Mouse (Mus musculus): Measurements from ENCODE around the gene Prickle3. TPM values are rescaled to one million over a fixed set of nuclear protein-coding genes. Genes with fewer than 3 reads are reported as not detected.
"Not testable (repeated sequence)": the region's sequence is repeated elsewhere in the genome, so short reads cannot be mapped to it uniquely, and the experiment has no call there.

Prickle3 gene
- polyA plus RNA-seq, 1 experiment from 2014 or later: 16.6 TPM

- Histone ChIP-seq H3K27me3 (no peaks in the 10 kb centered on the region), H3K9me3 (replicated peaks) (no peaks in the 10 kb centered on the region), H3K4me2 (replicated peaks) (peak overlapping the region; percentile 29; the same call in 1 of the 2 replicates), H3K36me3 (0 out of 2 replicates have a peak, but pooled peaks cover 7% of the 10 kb centered on the region), H3K27ac (replicated peaks) (no peak overlapping the region), H3K4me1 (peaks cover 4% of the 10 kb centered on the region; the same call in 1 of the 2 replicates), H3K9ac (no peak overlapping the region), H3K4me3 (replicated peaks) (peak overlapping the region; percentile 55)
- WGBS: 43% methylated on average over 6 of the region's 6 CpGs
- 0 out of 2 replicates have a peak, but pooled peaks have one; percentile 9 for ATAC-seq (ENCODE audit: insufficient number of reproducible peaks, low FRiP score, low TSS enrichment, low read depth)
Measured at GRCm38 (mm10) chrX:7696520-7696919, 39.5 kb downstream of the Prickle3 start.

- H3K27ac ChIP-seq (replicated peaks): 0 out of 2 replicates have a peak within 1 kb of the TSS, but pooled peaks have one; percentile 34
- H3K36me3 ChIP-seq: 0 out of 2 replicates have a peak, but pooled peaks cover 11% of the 10 kb centered on the region
- H3K4me1 ChIP-seq: peaks cover 4% of the 10 kb centered on the region; the same call in 1 of the 2 replicates
- ATAC-seq (ENCODE audit: insufficient number of reproducible peaks, low FRiP score, low TSS enrichment, low read depth): peak; percentile 94
- WGBS: 11% methylated on average over 33 of the region's 33 CpGs
- H3K4me3 ChIP-seq (replicated peaks): peak within 1 kb of the TSS; percentile 55
- H3K9me3 ChIP-seq (replicated peaks): no peaks in the 10 kb centered on the region
- peak within 1 kb of the TSS; percentile 51 for H3K9ac ChIP-seq
- H3K4me2 ChIP-seq (replicated peaks): peak within 1 kb of the TSS; percentile 49
- H3K27me3 ChIP-seq: no peaks in the 10 kb centered on the region
Measured at GRCm38 (mm10) chrX:7696954-7697381, 39.9 kb downstream of the Prickle3 start, which contains the start of gene Gpkow. TSS of gene Gpkow (plus strand) at chrX:7697131.

GRCm38 (mm10) chrX:7713764-7714134, 56.7 kb downstream of the Prickle3 start:
- not testable (repeated sequence) for H3K27ac ChIP-seq (replicated peaks); H3K36me3 ChIP-seq; H3K9me3 ChIP-seq (replicated peaks); H3K27me3 ChIP-seq; H3K4me1 ChIP-seq; H3K9ac ChIP-seq
- H3K4me3 ChIP-seq (replicated peaks): peak overlapping the region; percentile 35
- ATAC-seq (ENCODE audit: insufficient number of reproducible peaks, low FRiP score, low TSS enrichment, low read depth): peak; percentile 30; the same call in 1 of the 2 replicates
- peak overlapping the region; percentile 40 for H3K4me2 ChIP-seq (replicated peaks)
- WGBS: 25% methylated on average over 6 of the region's 12 CpGs

GRCm38 (mm10) chrX:7714135-7714899, 57.3 kb downstream of the Prickle3 start, which contains the start of gene Wdr45:
TSS of gene Wdr45 (plus strand) at chrX:7714333.
- not testable (repeated sequence) for H3K9ac ChIP-seq; H3K27ac ChIP-seq (replicated peaks); H3K36me3 ChIP-seq; H3K4me1 ChIP-seq; H3K27me3 ChIP-seq; H3K9me3 ChIP-seq (replicated peaks)
- WGBS: 14% methylated on average over 38 of the region's 60 CpGs
- peak within 1 kb of the TSS; percentile 35 for H3K4me3 ChIP-seq (replicated peaks)
- peak within 1 kb of the TSS; percentile 40 for H3K4me2 ChIP-seq (replicated peaks)
- peak; percentile 96 for ATAC-seq (ENCODE audit: insufficient number of reproducible peaks, low FRiP score, low TSS enrichment, low read depth)

- H3K36me3 ChIP-seq; ATAC-seq (ENCODE audit: insufficient number of reproducible peaks, low FRiP score, low TSS enrichment, low read depth); H3K9ac ChIP-seq; H3K27ac ChIP-seq (replicated peaks); H3K27me3 ChIP-seq; H3K4me2 ChIP-seq (replicated peaks); H3K9me3 ChIP-seq (replicated peaks); H3K4me1 ChIP-seq; H3K4me3 ChIP-seq (replicated peaks): not testable (repeated sequence)
- 48% methylated on average over 1 of the region's 1 CpGs for WGBS
Measured at GRCm38 (mm10) chrX:7716058-7716457, 59.0 kb downstream of the Prickle3 start.

Other genes with a start within 250 kb of the Prickle3 start
- gene Foxp3, start 83.6 kb upstream of the Prickle3 start, polyA plus RNA-seq (2015; fragmentation: Nextera tagmentation; extraction: Ambion mirVana): 0.11 TPM in 2 replicates
- 2.3 and 2.6 TPM in 2 replicates for gene Ppp1r3f, start 83.0 kb upstream of the Prickle3 start, polyA plus RNA-seq (2015; fragmentation: Nextera tagmentation; extraction: Ambion mirVana)
- gene Ccdc22, start 51.7 kb upstream of the Prickle3 start, polyA plus RNA-seq (2015; fragmentation: Nextera tagmentation; extraction: Ambion mirVana): 27.4 and 29.9 TPM in 2 replicates
- 0.03 and 0.11 TPM in 2 replicates for gene Cacna1f, start 50.2 kb upstream of the Prickle3 start, polyA plus RNA-seq (2015; fragmentation: Nextera tagmentation; extraction: Ambion mirVana)
- 4.7 and 5.3 TPM in 2 replicates for gene Syp, start 18.8 kb upstream of the Prickle3 start, polyA plus RNA-seq (2015; fragmentation: Nextera tagmentation; extraction: Ambion mirVana)
- gene Plp2, start 14.1 kb downstream of the Prickle3 start, polyA plus RNA-seq (2015; fragmentation: Nextera tagmentation; extraction: Ambion mirVana): 171 and 180 TPM in 2 replicates
- gene Magix, start 24.0 kb downstream of the Prickle3 start, polyA plus RNA-seq (2015; fragmentation: Nextera tagmentation; extraction: Ambion mirVana): 0.46 and 0.48 TPM in 2 replicates
- 37.4 and 37.9 TPM in 2 replicates for gene Gpkow, start 39.9 kb downstream of the Prickle3 start, polyA plus RNA-seq (2015; fragmentation: Nextera tagmentation; extraction: Ambion mirVana)
- 40.6 and 48.0 TPM in 2 replicates for gene Wdr45, start 57.1 kb downstream of the Prickle3 start, polyA plus RNA-seq (2015; fragmentation: Nextera tagmentation; extraction: Ambion mirVana)
- 0.44 and 0.66 TPM in 2 replicates for gene Gm45208, start 65.0 kb downstream of the Prickle3 start, polyA plus RNA-seq (2015; fragmentation: Nextera tagmentation; extraction: Ambion mirVana)
- gene Praf2, start 71.2 kb downstream of the Prickle3 start, polyA plus RNA-seq (2015; fragmentation: Nextera tagmentation; extraction: Ambion mirVana): 73.5 and 74.7 TPM in 2 replicates
- gene Ccdc120, start 93.6 kb downstream of the Prickle3 start, polyA plus RNA-seq (2015; fragmentation: Nextera tagmentation; extraction: Ambion mirVana): 17.2 and 22.1 TPM in 2 replicates
- 32.8 and 35.9 TPM in 2 replicates for gene Tfe3, start 105.3 kb downstream of the Prickle3 start, polyA plus RNA-seq (2015; fragmentation: Nextera tagmentation; extraction: Ambion mirVana)
- gene Gripap1, start 132.5 kb downstream of the Prickle3 start, polyA plus RNA-seq (2015; fragmentation: Nextera tagmentation; extraction: Ambion mirVana): 46.2 and 46.7 TPM in 2 replicates
- gene Kcnd1, start 165.0 kb downstream of the Prickle3 start, polyA plus RNA-seq (2015; fragmentation: Nextera tagmentation; extraction: Ambion mirVana): 1.8 and 1.9 TPM in 2 replicates
- 51.3 and 53.9 TPM in 2 replicates for gene Otud5, start 184.1 kb downstream of the Prickle3 start, polyA plus RNA-seq (2015; fragmentation: Nextera tagmentation; extraction: Ambion mirVana)
- gene Pim2, start 221.0 kb downstream of the Prickle3 start, polyA plus RNA-seq (2015; fragmentation: Nextera tagmentation; extraction: Ambion mirVana): 9.8 and 14.2 TPM in 2 replicates
- gene Slc35a2, start 226.8 kb downstream of the Prickle3 start, polyA plus RNA-seq (2015; fragmentation: Nextera tagmentation; extraction: Ambion mirVana): 55.0 and 55.5 TPM in 2 replicates
- 125 and 126 TPM in 2 replicates for gene Pqbp1, start 242.0 kb downstream of the Prickle3 start, polyA plus RNA-seq (2015; fragmentation: Nextera tagmentation; extraction: Ambion mirVana)
- 158 and 169 TPM in 2 replicates for gene Timm17b, start 242.1 kb downstream of the Prickle3 start, polyA plus RNA-seq (2015; fragmentation: Nextera tagmentation; extraction: Ambion mirVana)